Comparison of ENCODE assay signal across 9 mouse cellular contexts in the genomic region with DNA sequence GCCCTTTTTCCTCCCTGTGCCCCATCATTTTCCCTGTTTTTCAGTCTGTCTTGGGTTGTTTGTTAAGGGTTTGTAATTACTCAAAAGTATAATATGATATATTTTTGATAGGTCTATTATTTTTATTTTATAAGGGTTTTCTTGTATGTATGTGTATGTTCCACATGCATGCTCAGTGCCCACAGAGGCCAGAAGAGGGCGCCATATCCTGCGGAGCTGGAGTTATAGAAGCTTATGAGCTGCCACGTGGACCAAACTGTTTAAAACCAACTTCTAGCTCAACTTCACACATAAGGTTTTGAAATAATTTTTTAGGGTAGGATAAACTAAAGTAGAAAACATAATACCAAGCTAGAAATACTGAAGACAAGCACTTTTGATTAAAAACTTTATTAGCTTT. TPM values are rescaled to one million over a fixed set of nuclear protein-coding genes. Genes with fewer than 3 reads are reported as not detected.
DNase-seq lines count a peak whose midpoint lies in the region; ATAC-seq and TF ChIP-seq lines count a peak whose summit lies in the region.
"Had no signal": no experiment of that assay in that cellular context is flagged by ENCODE, and none has a peak within 500 bp of the region (broad histone marks: within the 10 kb centered on the region; RNA-seq: fewer than 3 reads in every experiment).

No protein-coding gene starts in this region.

- no peak overlapping the region for H3K4me2 ChIP-seq in hindbrain, embryonic 11.5 days (replicated peaks; ENCODE audit: low read depth, low read length)
- no peak overlapping the region for H3K4me2 ChIP-seq in hindbrain, embryonic 12.5 days (replicated peaks)
- no peak overlapping the region for H3K4me2 ChIP-seq in midbrain, embryonic 13.5 days (replicated peaks)

- TF ChIP-seq CTCF in testis, adult 2 months (IDR thresholded peaks at IDR 0.05; ENCODE audit: control insufficient read depth, insufficient read depth, insufficient replicate concordance, low read depth, low read length), result peak; percentile 44; the same call in 1 of the 2 replicates

- DNase-seq in hindbrain, embryonic 11.5 days (ENCODE audit: low spot score), result peak; percentile 39
- DNase-seq in testis, postnatal 14 days (ENCODE audit: low spot score), result no peak
- peak; percentile 16 for DNase-seq in c-Kit-negative CD71-positive TER-119-positive erythroid progenitor cells, embryonic 14.5 days (ENCODE audit: low read depth, low spot score)
- DNase-seq in thymus, postnatal 14 days, result peak; percentile 41
- no peak for DNase-seq in cerebellum, adult 11 months
- DNase-seq: lung, postnatal 14 days had no signal

- no peak overlapping the region for H3K27ac ChIP-seq in hindbrain, embryonic 11.5 days (ENCODE audit: low read depth, low read length)
- no peak overlapping the region for H3K27ac ChIP-seq in hindbrain, embryonic 12.5 days
- no peak overlapping the region for H3K27ac ChIP-seq in testis, adult 2 months (ENCODE audit: control insufficient read depth, insufficient read depth, low read depth, low read length)
- no peak overlapping the region for H3K27ac ChIP-seq in midbrain, embryonic 13.5 days

- H3K4me1 ChIP-seq in hindbrain, embryonic 11.5 days (replicated peaks; ENCODE audit: control insufficient read depth, insufficient read depth, low read length), result no peaks in the 10 kb centered on the region
- no peaks in the 10 kb centered on the region for H3K4me1 ChIP-seq in hindbrain, embryonic 12.5 days
- no peaks in the 10 kb centered on the region for H3K4me1 ChIP-seq in testis, adult 2 months (ENCODE audit: control insufficient read depth, insufficient read depth, low read length)
- H3K4me1 ChIP-seq in midbrain, embryonic 13.5 days (replicated peaks), result no peaks in the 10 kb centered on the region

- H3K9ac ChIP-seq in hindbrain, embryonic 11.5 days (ENCODE audit: low read depth, low read length), result no peak overlapping the region
- H3K9ac ChIP-seq in hindbrain, embryonic 12.5 days, result no peak overlapping the region
- H3K9ac ChIP-seq in midbrain, embryonic 13.5 days (replicated peaks), result no peak overlapping the region

- WGBS in hindbrain, embryonic 11.5 days, result 46% methylated on average over 3 of the region's 3 CpGs
- WGBS in hindbrain, embryonic 12.5 days, result 47% methylated on average over 3 of the region's 3 CpGs
- WGBS in midbrain, embryonic 13.5 days, result 55% methylated on average over 3 of the region's 3 CpGs

- ATAC-seq in hindbrain, embryonic 11.5 days (ENCODE audit: low FRiP score), result no peak
- no peak for ATAC-seq in hindbrain, embryonic 12.5 days (ENCODE audit: low FRiP score)
- ATAC-seq in midbrain, embryonic 13.5 days, result no peak

- H3K27me3 ChIP-seq in hindbrain, embryonic 11.5 days (ENCODE audit: control insufficient read depth, insufficient read depth, low read length), result no peaks in the 10 kb centered on the region
- no peaks in the 10 kb centered on the region for H3K27me3 ChIP-seq in hindbrain, embryonic 12.5 days
- H3K27me3 ChIP-seq in testis, adult 2 months (ENCODE audit: control insufficient read depth, insufficient read depth, low read length), result no peaks in the 10 kb centered on the region
- no peaks in the 10 kb centered on the region for H3K27me3 ChIP-seq in midbrain, embryonic 13.5 days

- TF ChIP-seq POLR2A in testis, adult 2 months (IDR thresholded peaks at IDR 0.05; ENCODE audit: control insufficient read depth, low read depth, low read length), result no peak

- no peaks in the 10 kb centered on the region for H3K36me3 ChIP-seq in hindbrain, embryonic 11.5 days (ENCODE audit: control insufficient read depth, insufficient read depth, low read length)
- H3K36me3 ChIP-seq in hindbrain, embryonic 12.5 days, result 0 out of 2 replicates have a peak, but pooled peaks cover 3% of the 10 kb centered on the region
- H3K36me3 ChIP-seq in testis, adult 2 months (ENCODE audit: control insufficient read depth, insufficient read depth, low read length), result no peaks in the 10 kb centered on the region
- no peaks in the 10 kb centered on the region for H3K36me3 ChIP-seq in midbrain, embryonic 13.5 days

- H3K4me3 ChIP-seq in hindbrain, embryonic 11.5 days (ENCODE audit: low read depth, low read length), result no peak overlapping the region
- H3K4me3 ChIP-seq in hindbrain, embryonic 12.5 days, result no peak overlapping the region
- H3K4me3 ChIP-seq in testis, adult 2 months (ENCODE audit: control insufficient read depth, low read depth, low read length), result no peak overlapping the region
- no peak overlapping the region for H3K4me3 ChIP-seq in midbrain, embryonic 13.5 days (replicated peaks)

- no peaks in the 10 kb centered on the region for H3K9me3 ChIP-seq in hindbrain, embryonic 11.5 days (ENCODE audit: control insufficient read depth, low read length)
- no peaks in the 10 kb centered on the region for H3K9me3 ChIP-seq in hindbrain, embryonic 12.5 days (replicated peaks)
- no peaks in the 10 kb centered on the region for H3K9me3 ChIP-seq in midbrain, embryonic 13.5 days

RNA-seq across cellular contexts. Expression of gene Tekt2, which starts 6.9 kb away (rescaled TPM):
- polyA plus RNA-seq in hindbrain, embryonic 11.5 days (2014; fragmentation: Nextera tagmentation; extraction: Ambion mirVana), result 3.0 and 3.8 TPM in 2 replicates
- polyA plus RNA-seq in hindbrain, embryonic 12.5 days (2016; fragmentation: Nextera tagmentation; extraction: Ambion mirVana), result 6.3 and 6.7 TPM in 2 replicates
- 507 and 517 TPM in 2 replicates for polyA plus RNA-seq in testis, adult 2 months (2012; rRNA removed)
- polyA plus RNA-seq in midbrain, embryonic 13.5 days (2015; fragmentation: Nextera tagmentation; extraction: Ambion mirVana), result 6.9 and 8.9 TPM in 2 replicates

RNA-seq across cellular contexts. Expression of gene Adprhl2, which starts 10.9 kb away (rescaled TPM):
- polyA plus RNA-seq in hindbrain, embryonic 11.5 days (2014; fragmentation: Nextera tagmentation; extraction: Ambion mirVana), result 39.2 and 39.3 TPM in 2 replicates
- 65.2 and 74.3 TPM in 2 replicates for polyA plus RNA-seq in hindbrain, embryonic 12.5 days (2016; fragmentation: Nextera tagmentation; extraction: Ambion mirVana)
- 5.8 and 8.1 TPM in 2 replicates for polyA plus RNA-seq in testis, adult 2 months (2012; rRNA removed)
- polyA plus RNA-seq in midbrain, embryonic 13.5 days (2015; fragmentation: Nextera tagmentation; extraction: Ambion mirVana), result 78.9 and 81.8 TPM in 2 replicates

RNA-seq across cellular contexts. Expression of gene Col8a2, which starts 45.8 kb away (rescaled TPM):
- 15.6 and 17.4 TPM in 2 replicates for polyA plus RNA-seq in hindbrain, embryonic 11.5 days (2014; fragmentation: Nextera tagmentation; extraction: Ambion mirVana)
- 50.1 and 56.7 TPM in 2 replicates for polyA plus RNA-seq in hindbrain, embryonic 12.5 days (2016; fragmentation: Nextera tagmentation; extraction: Ambion mirVana)
- polyA plus RNA-seq in testis, adult 2 months (2012; rRNA removed), result 0.42 and 0.48 TPM in 2 replicates
- polyA plus RNA-seq in midbrain, embryonic 13.5 days (2015; fragmentation: Nextera tagmentation; extraction: Ambion mirVana), result 1.0 and 1.5 TPM in 2 replicates

Comparison
In these comparisons a context has a peak if more than half of its experiments do, and no peak if none do; other contexts are left out.
1. DNase-seq: peak in hindbrain, embryonic 11.5 days (single experiment), c-Kit-negative CD71-positive TER-119-positive erythroid progenitor cells, embryonic 14.5 days (single experiment) and thymus, postnatal 14 days (single experiment); none in testis, postnatal 14 days (single experiment) and cerebellum, adult 11 months (single experiment).
2. RNA of gene Tekt2, which starts 6.9 kb away (polyA plus RNA-seq): 507 to 517 TPM in testis, adult 2 months; 6.9 to 8.9 TPM in midbrain, embryonic 13.5 days, 6.3 to 6.7 TPM in hindbrain, embryonic 12.5 days and 3.0 to 3.8 TPM in hindbrain, embryonic 11.5 days; every median in the first group is over 10 times any median in the second.